Mouse (Mus musculus) B cell, adult 2 months (primary cell): ENCODE measurements around the gene Pkm.

Experiments
- DNase-seq, 2 experiments: peaks; one replicate each; pipeline ENCODE4 v3.0.0; 2022

The Pkm gene

DNA sequence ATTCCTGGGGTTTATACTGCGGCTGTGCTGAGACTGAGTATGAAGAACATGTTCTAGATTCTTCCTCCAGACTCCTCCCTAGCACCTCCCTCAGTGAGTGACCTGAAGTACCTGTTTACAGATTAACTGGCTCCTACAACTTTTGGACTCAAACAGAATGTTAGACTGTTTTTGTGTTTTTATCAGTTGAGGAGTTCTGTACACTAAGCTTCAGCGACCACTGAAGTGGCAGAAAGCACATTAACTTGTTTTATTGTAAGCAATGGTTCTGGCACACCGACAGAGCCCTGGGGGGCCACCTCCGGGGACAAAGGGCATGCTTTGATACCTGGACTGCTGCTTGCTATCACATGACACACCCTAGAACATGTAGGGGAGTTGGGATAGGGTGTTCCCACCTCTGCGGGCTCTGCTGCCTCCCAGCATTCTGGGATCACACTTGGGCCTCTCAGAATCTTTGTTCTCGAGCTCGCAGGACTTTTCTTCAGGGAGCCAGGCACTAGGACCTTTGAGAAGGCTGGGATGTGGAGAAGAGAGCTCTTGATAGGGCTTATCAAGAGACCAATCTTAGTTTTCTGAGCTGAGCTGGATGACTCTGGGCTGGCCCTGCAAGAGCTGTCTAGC is 60.2 kb downstream of the Pkm start:
- DNase-seq, result no peak

- no peak for DNase-seq
Measured at GRCm38 (mm10) chr9:59718237-59718636, 62.1 kb downstream of the Pkm start.

DNA sequence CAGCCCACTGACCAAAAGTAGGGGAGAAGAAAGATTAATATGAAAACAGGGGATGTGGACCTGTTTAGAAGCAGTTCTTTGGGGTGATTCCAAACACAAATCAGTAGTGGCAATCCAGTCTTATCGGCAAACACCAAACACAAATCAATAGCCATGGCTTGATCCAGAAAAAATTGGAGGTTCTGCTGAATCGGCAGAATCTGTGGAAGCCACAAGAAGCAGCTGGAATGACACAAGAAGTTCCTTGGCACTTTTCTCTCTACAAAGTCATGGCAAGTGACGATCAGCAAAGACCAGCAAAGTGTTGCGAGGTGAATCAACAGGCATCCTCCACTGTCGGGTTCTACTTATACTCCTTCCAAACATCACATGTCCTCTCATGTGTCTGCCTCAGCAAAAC is 65.0 kb downstream of the Pkm start:
- no peak for DNase-seq

- peak; percentile 70 to 73 for DNase-seq
Measured at GRCm38 (mm10) chr9:59723096-59723657, 67.0 kb downstream of the Pkm start.

GRCm38 (mm10) chr9:59723791-59724442 is 67.7 kb downstream of the Pkm start:
- no peak for DNase-seq

DNA sequence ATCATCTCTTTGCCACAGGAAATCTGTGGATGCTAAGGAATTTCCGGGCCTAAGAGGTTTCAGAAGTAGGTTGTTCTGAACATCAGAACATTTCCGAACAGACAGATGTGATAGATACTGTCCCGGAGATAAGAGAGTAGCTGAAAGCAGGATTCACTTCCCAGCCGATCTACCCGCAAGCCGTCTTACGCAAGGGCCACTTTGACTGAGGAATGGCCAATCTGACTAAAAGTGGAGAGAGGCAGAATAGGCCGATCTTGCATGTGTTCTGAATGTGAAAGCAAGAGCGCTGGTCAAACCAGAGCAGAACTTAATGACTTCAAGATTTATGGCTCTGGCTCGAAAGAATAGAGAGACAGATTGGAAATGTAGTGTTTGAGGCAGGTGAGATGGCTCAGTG is 69.3 kb downstream of the Pkm start:
- no peak for DNase-seq

DNA sequence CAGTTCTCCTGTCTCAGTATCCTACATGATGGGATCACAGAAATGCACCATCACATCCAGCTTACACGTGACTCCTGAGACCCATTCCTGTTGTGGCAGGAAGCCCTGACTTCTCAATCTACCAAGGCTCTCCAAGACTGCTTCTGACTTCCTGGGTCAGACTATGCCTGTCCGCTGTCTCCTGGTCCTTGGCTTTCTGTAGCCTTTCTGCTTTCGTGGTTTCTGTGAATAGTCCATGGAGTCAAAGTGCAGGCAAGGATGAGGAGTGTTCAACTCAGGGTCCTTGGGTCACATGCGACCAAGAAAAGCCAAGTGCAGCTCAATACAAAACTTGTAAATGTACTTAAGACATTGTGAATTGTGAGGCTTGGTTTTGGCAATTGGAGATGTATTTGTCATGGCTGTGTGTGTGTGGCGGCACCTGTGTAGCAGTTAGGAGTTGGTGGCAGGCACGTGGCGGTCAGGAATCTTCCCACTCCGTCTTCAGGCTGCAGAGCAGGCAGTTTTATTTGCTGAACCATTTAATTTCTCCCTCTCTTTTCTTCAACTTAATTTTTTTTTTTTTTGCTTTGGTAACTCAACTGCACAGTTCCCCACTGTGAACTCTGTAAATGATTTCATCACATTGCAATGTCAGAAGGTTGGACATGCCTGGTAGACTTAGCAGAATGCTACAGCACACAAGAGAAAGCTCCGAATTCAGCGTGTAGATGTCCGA is 71.6 kb downstream of the Pkm start:
- no peak for DNase-seq
